Mouse (Mus musculus): ENCODE results near the gene Ptpn7. TPM values are rescaled to one million over a fixed set of nuclear protein-coding genes. Genes with fewer than 3 reads are reported as not detected.
A peak's percentile ranks its signal among the peaks of the same experiment; 100 is the strongest.

Ptpn7 gene
- polyA plus RNA-seq, 1 experiment from 2014 or later: 1.2 TPM

- no peak overlapping the region for H3K4me2 ChIP-seq (replicated peaks; ENCODE audit: low read depth, low read length)
- H3K9me3 ChIP-seq (ENCODE audit: control insufficient read depth, low read depth, low read length): no peaks in the 10 kb centered on the region
- no peaks in the 10 kb centered on the region for H3K36me3 ChIP-seq (ENCODE audit: control insufficient read depth, insufficient read depth, low read length)
- H3K4me3 ChIP-seq (ENCODE audit: low read depth, low read length): no peak overlapping the region
- no peak overlapping the region for H3K9ac ChIP-seq (replicated peaks; ENCODE audit: low read depth, low read length)
- peaks cover 14% of the 10 kb centered on the region for H3K4me1 ChIP-seq (ENCODE audit: control insufficient read depth, insufficient read depth, low read length)
- 90% methylated on average over 2 of the region's 2 CpGs for WGBS
- ATAC-seq (ENCODE audit: insufficient number of reproducible peaks, insufficient read depth, low FRiP score, low read depth): no peak
- no peak overlapping the region for H3K27ac ChIP-seq (ENCODE audit: low read length)
- no peaks in the 10 kb centered on the region for H3K27me3 ChIP-seq (ENCODE audit: control insufficient read depth, insufficient read depth, low read length)
Observed at GRCm38 (mm10) chr1:135143940-135144339, 11.4 kb downstream of the Ptpn7 start.

- under 1% methylated on average over 75 of the region's 78 CpGs for WGBS
- Histone ChIP-seq H3K9me3 (ENCODE audit: control insufficient read depth, low read depth, low read length) (no peaks in the 10 kb centered on the region), H3K27ac (ENCODE audit: low read length) (peak within 1 kb of the TSS; percentile 82; the same call in 1 of the 2 replicates)
Observed at GRCm38 (mm10) chr1:135146077-135146945, 13.8 kb downstream of the Ptpn7 start, which contains the start of gene Arl8a. TSS of gene Arl8a (plus strand) at chr1:135146824.

GRCm38 (mm10) chr1:135146946-135147701 is 14.6 kb downstream of the Ptpn7 start:
- 0% methylated on average over 69 of the region's 69 CpGs for WGBS
- peak; percentile 78 for ATAC-seq (ENCODE audit: insufficient number of reproducible peaks, insufficient read depth, low FRiP score, low read depth)
- peaks cover 21% of the 10 kb centered on the region for H3K4me1 ChIP-seq (ENCODE audit: control insufficient read depth, insufficient read depth, low read length)
- H3K36me3 ChIP-seq (ENCODE audit: control insufficient read depth, insufficient read depth, low read length): no peaks in the 10 kb centered on the region; the same call in 1 of the 2 replicates
- H3K9me3 ChIP-seq (ENCODE audit: control insufficient read depth, low read depth, low read length): no peaks in the 10 kb centered on the region
- H3K27ac ChIP-seq (ENCODE audit: low read length): peak overlapping the region; percentile 82; the same call in 1 of the 2 replicates
- H3K4me2 ChIP-seq (replicated peaks; ENCODE audit: low read depth, low read length): peak overlapping the region; percentile 57
- peak overlapping the region; percentile 95 for H3K9ac ChIP-seq (replicated peaks; ENCODE audit: low read depth, low read length)
- peak overlapping the region; percentile 92 for H3K4me3 ChIP-seq (ENCODE audit: low read depth, low read length)
- H3K27me3 ChIP-seq (ENCODE audit: control insufficient read depth, insufficient read depth, low read length): no peaks in the 10 kb centered on the region

More at GRCm38 (mm10) chr1:135146077-135146945, 13.8 kb downstream of the Ptpn7 start, which contains the start of gene Arl8a:
- no peaks in the 10 kb centered on the region for H3K36me3 ChIP-seq (ENCODE audit: control insufficient read depth, insufficient read depth, low read length)
- peak within 1 kb of the TSS; percentile 95 for H3K9ac ChIP-seq (replicated peaks; ENCODE audit: low read depth, low read length)
- no peaks in the 10 kb centered on the region for H3K27me3 ChIP-seq (ENCODE audit: control insufficient read depth, insufficient read depth, low read length)
- ATAC-seq (ENCODE audit: insufficient number of reproducible peaks, insufficient read depth, low FRiP score, low read depth): peak; percentile 82
- H3K4me1 ChIP-seq (ENCODE audit: control insufficient read depth, insufficient read depth, low read length): peaks cover 19% of the 10 kb centered on the region
- H3K4me3 ChIP-seq (ENCODE audit: low read depth, low read length): peak within 1 kb of the TSS; percentile 92
- H3K4me2 ChIP-seq (replicated peaks; ENCODE audit: low read depth, low read length): peak within 1 kb of the TSS; percentile 57

- H3K9ac ChIP-seq (replicated peaks; ENCODE audit: low read depth, low read length): peak overlapping the region; percentile 95; the same call in 1 of the 2 replicates
- peak overlapping the region; percentile 57 for H3K4me2 ChIP-seq (replicated peaks; ENCODE audit: low read depth, low read length)
- no peaks in the 10 kb centered on the region for H3K27me3 ChIP-seq (ENCODE audit: control insufficient read depth, insufficient read depth, low read length)
- H3K9me3 ChIP-seq (ENCODE audit: control insufficient read depth, low read depth, low read length): no peaks in the 10 kb centered on the region
- WGBS: 2% methylated on average over 7 of the region's 7 CpGs
- ATAC-seq (ENCODE audit: insufficient number of reproducible peaks, insufficient read depth, low FRiP score, low read depth): no peak
- H3K36me3 ChIP-seq (ENCODE audit: control insufficient read depth, insufficient read depth, low read length): peaks cover 3% of the 10 kb centered on the region; the same call in 1 of the 2 replicates
- peaks cover 21% of the 10 kb centered on the region for H3K4me1 ChIP-seq (ENCODE audit: control insufficient read depth, insufficient read depth, low read length)
- H3K4me3 ChIP-seq (ENCODE audit: low read depth, low read length): peak overlapping the region; percentile 92
- no peak overlapping the region; the same call in 1 of the 2 replicates for H3K27ac ChIP-seq (ENCODE audit: low read length)
Observed at GRCm38 (mm10) chr1:135147702-135148058, 15.2 kb downstream of the Ptpn7 start.

- Histone ChIP-seq H3K9me3 (ENCODE audit: control insufficient read depth, low read depth, low read length) (no peaks in the 10 kb centered on the region), H3K4me2 (replicated peaks; ENCODE audit: low read depth, low read length) (peak overlapping the region; percentile 57), H3K36me3 (ENCODE audit: control insufficient read depth, insufficient read depth, low read length) (peaks cover 4% of the 10 kb centered on the region; the same call in 1 of the 2 replicates), H3K4me1 (ENCODE audit: control insufficient read depth, insufficient read depth, low read length) (peaks cover 21% of the 10 kb centered on the region), H3K27me3 (ENCODE audit: control insufficient read depth, insufficient read depth, low read length) (no peaks in the 10 kb centered on the region), H3K27ac (ENCODE audit: low read length) (no peak overlapping the region; the same call in 1 of the 2 replicates), H3K9ac (replicated peaks; ENCODE audit: low read depth, low read length) (no peak overlapping the region), H3K4me3 (ENCODE audit: low read depth, low read length) (peak overlapping the region; percentile 92)
- 69% methylated on average over 4 of the region's 4 CpGs for WGBS
- no peak for ATAC-seq (ENCODE audit: insufficient number of reproducible peaks, insufficient read depth, low FRiP score, low read depth)
Observed at GRCm38 (mm10) chr1:135148476-135148875, 16.0 kb downstream of the Ptpn7 start.

- H3K27ac ChIP-seq (ENCODE audit: low read length): no peak overlapping the region
- ATAC-seq (ENCODE audit: insufficient number of reproducible peaks, insufficient read depth, low FRiP score, low read depth): no peak
- no peaks in the 10 kb centered on the region for H3K9me3 ChIP-seq (ENCODE audit: control insufficient read depth, low read depth, low read length)
- no peaks in the 10 kb centered on the region for H3K27me3 ChIP-seq (ENCODE audit: control insufficient read depth, insufficient read depth, low read length)
- H3K4me2 ChIP-seq (replicated peaks; ENCODE audit: low read depth, low read length): no peak overlapping the region
- H3K9ac ChIP-seq (replicated peaks; ENCODE audit: low read depth, low read length): no peak overlapping the region
- WGBS: 65% methylated on average over 5 of the region's 5 CpGs
- no peak overlapping the region for H3K4me3 ChIP-seq (ENCODE audit: low read depth, low read length)
- H3K36me3 ChIP-seq (ENCODE audit: control insufficient read depth, insufficient read depth, low read length): peaks cover 4% of the 10 kb centered on the region; the same call in 1 of the 2 replicates
- peaks cover 23% of the 10 kb centered on the region for H3K4me1 ChIP-seq (ENCODE audit: control insufficient read depth, insufficient read depth, low read length)
Observed at GRCm38 (mm10) chr1:135148996-135149395, 16.5 kb downstream of the Ptpn7 start.

DNA sequence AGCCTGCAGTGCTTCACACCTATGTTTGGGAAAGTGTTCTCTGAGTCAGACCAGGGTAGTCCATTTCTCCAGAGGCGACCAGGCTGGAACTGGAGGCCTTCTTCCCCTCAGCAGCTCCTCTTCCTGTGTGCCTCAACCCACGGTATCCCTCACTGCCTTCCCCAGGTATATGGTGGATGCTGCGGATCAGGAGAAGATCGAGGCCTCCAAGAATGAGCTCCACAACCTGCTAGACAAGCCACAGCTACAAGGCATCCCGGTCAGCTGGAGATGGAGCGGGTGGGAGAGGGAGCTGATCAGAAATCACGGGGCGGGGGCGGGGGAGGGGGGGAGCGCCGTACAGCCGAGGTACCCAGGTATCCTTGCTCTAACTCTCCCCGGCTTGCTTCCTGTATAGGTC is 21.5 kb downstream of the Ptpn7 start:
- Histone ChIP-seq H3K4me1 (ENCODE audit: control insufficient read depth, insufficient read depth, low read length) (peaks cover 19% of the 10 kb centered on the region), H3K9me3 (ENCODE audit: control insufficient read depth, low read depth, low read length) (no peaks in the 10 kb centered on the region), H3K36me3 (ENCODE audit: control insufficient read depth, insufficient read depth, low read length) (peaks cover 20% of the 10 kb centered on the region), H3K9ac (replicated peaks; ENCODE audit: low read depth, low read length) (no peak overlapping the region; the same call in 1 of the 2 replicates), H3K27me3 (ENCODE audit: control insufficient read depth, insufficient read depth, low read length) (no peaks in the 10 kb centered on the region), H3K4me3 (ENCODE audit: low read depth, low read length) (peak overlapping the region; percentile 15; the same call in 1 of the 2 replicates), H3K27ac (ENCODE audit: low read length) (peak overlapping the region; percentile 62; the same call in 1 of the 2 replicates), H3K4me2 (replicated peaks; ENCODE audit: low read depth, low read length) (peak overlapping the region; percentile 42)
- WGBS: 22% methylated on average over 13 of the region's 13 CpGs
- ATAC-seq (ENCODE audit: insufficient number of reproducible peaks, insufficient read depth, low FRiP score, low read depth): no peak; the same call in 1 of the 2 replicates

DNA sequence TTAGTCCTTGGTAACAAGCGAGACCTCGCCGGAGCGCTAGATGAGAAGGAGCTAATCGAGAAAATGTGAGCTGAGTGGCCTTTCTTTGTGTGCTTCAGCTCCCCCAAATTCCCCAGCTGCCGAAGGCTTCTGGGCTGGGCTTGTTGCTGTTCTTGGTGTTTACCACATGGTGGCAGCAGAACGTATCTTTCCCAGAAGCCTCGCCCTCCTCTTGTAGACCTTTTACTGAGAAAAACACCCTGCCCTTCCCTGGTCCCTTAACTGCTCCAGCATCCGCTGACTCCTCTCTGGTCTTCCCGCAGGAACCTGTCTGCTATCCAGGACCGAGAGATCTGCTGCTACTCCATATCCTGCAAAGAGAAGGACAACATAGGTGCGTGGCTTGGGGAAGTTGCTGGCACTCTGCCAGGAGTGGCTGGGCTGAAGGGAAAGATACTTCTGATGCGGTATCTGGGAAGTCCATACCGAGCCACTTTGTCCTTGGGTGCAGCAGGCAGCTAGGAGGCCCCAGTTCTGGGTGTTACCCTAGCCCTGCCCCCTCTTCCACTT is 22.0 kb downstream of the Ptpn7 start:
- Histone ChIP-seq H3K36me3 (ENCODE audit: control insufficient read depth, insufficient read depth, low read length) (peaks cover 20% of the 10 kb centered on the region), H3K4me1 (ENCODE audit: control insufficient read depth, insufficient read depth, low read length) (peaks cover 18% of the 10 kb centered on the region), H3K27me3 (ENCODE audit: control insufficient read depth, insufficient read depth, low read length) (no peaks in the 10 kb centered on the region), H3K9ac (replicated peaks; ENCODE audit: low read depth, low read length) (no peak overlapping the region; the same call in 1 of the 2 replicates), H3K9me3 (ENCODE audit: control insufficient read depth, low read depth, low read length) (no peaks in the 10 kb centered on the region), H3K4me2 (replicated peaks; ENCODE audit: low read depth, low read length) (peak overlapping the region; percentile 42), H3K27ac (ENCODE audit: low read length) (peak overlapping the region; percentile 62), H3K4me3 (ENCODE audit: low read depth, low read length) (peak overlapping the region; percentile 15; the same call in 1 of the 2 replicates)
- ATAC-seq (ENCODE audit: insufficient number of reproducible peaks, insufficient read depth, low FRiP score, low read depth): peak; percentile 72
- WGBS: under 1% methylated on average over 14 of the region's 14 CpGs
